Mouse (Mus musculus): Measurements from ENCODE around the gene Cenpl. TPM values are rescaled to one million over a fixed set of nuclear protein-coding genes. Genes with fewer than 3 reads are reported as not detected.

Cenpl gene
- total and polyA plus RNA-seq, 2 experiments, result 1.5 to 9.5 TPM

DNA sequence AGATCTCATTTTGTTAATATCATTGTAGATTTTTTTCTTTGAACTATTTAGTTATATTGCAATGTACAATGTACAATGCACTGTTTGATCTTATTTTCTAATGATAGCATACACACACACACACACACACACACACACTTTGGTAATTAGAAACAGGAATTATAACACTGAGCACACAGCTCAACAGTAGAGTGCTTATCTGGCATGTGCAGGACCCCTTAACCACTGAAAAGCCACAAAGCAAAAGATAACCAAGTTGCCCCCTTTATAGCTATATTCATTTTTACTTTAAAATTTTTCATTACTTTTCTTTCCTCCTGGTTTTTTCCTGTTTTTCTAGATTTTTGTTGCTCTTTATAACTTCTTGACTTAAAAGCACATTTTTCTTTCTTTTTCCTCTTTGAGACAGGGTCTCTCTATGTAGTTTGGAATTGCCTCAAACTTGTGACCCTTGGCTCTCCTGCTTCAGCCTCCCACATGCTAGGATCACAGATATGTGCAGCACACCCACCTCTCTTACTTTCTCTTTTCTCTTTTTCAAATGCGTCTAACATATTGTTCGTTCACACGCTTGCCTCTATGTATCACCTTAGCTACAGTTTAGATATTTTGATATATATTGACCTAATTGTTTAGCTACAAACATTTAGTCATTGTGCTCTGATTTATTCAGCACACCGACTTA, 29.4 kb downstream of the Cenpl start:
- H3K27ac ChIP-seq (replicated peaks; ENCODE audit: insufficient read depth, low read depth, low read length), result no peak overlapping the region
- H3K36me3 ChIP-seq (ENCODE audit: control insufficient read depth, insufficient read depth, low read length), result peaks cover 29% of the 10 kb centered on the region

DNA sequence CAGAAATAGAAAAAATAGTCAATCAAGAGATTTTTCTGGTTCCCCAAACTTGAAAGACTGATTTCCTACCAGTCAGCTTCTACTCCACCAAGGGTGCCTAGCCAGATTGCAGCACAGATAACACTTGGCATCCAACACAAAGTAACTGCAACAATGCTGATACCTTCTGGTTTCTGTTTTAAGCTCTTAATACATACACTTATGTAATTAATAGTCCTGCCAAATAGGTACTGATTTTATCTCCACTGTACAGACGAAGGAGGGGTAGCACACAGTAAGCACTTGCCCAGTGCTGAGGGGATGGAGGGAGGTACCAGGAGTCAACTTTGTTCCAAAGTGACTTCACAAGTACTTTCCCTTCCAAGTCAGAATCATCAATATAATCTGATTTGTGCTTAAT, 33.3 kb downstream of the Cenpl start:
- no peak overlapping the region for H3K27ac ChIP-seq (replicated peaks; ENCODE audit: insufficient read depth, low read depth, low read length)
- peaks cover 29% of the 10 kb centered on the region for H3K36me3 ChIP-seq (ENCODE audit: control insufficient read depth, insufficient read depth, low read length)
- no peak for TF ChIP-seq CTCF (IDR thresholded peaks at IDR 0.05; ENCODE audit: low read depth, low read length)
- TF ChIP-seq POLR2A (IDR thresholded peaks at IDR 0.05; ENCODE audit: extremely low read depth, insufficient read depth, low read length), result no peak
- no peaks in the 10 kb centered on the region for H3K4me1 ChIP-seq (ENCODE audit: control insufficient read depth, insufficient read depth, low read length)
- H3K79me2 ChIP-seq (ENCODE audit: control insufficient read depth, insufficient read depth, low read length), result no peaks in the 10 kb centered on the region
- WGBS, result 68% methylated on average over 1 of the region's 1 CpGs
- H3K27me3 ChIP-seq (ENCODE audit: control insufficient read depth, insufficient read depth, low read length), result no peaks in the 10 kb centered on the region
- no peak for DNase-seq (ENCODE audit: extremely low read depth, low read depth, low spot score)
- H3K9ac ChIP-seq (ENCODE audit: low read depth, low read length), result no peak overlapping the region
- no peak overlapping the region for H3K4me3 ChIP-seq (ENCODE audit: insufficient read depth, low read depth, low read length)

More for the DNA sequence above, 29.4 kb downstream of the Cenpl start:
- WGBS, result 98% methylated on average over 4 of the region's 4 CpGs
- TF ChIP-seq POLR2A (IDR thresholded peaks at IDR 0.05; ENCODE audit: extremely low read depth, insufficient read depth, low read length) (no peak), CTCF (IDR thresholded peaks at IDR 0.05; ENCODE audit: low read depth, low read length) (no peak)
- Histone ChIP-seq H3K4me3 (ENCODE audit: insufficient read depth, low read depth, low read length) (no peak overlapping the region), H3K9ac (ENCODE audit: low read depth, low read length) (no peak overlapping the region), H3K79me2 (ENCODE audit: control insufficient read depth, insufficient read depth, low read length) (no peaks in the 10 kb centered on the region), H3K27me3 (ENCODE audit: control insufficient read depth, insufficient read depth, low read length) (no peaks in the 10 kb centered on the region), H3K4me1 (ENCODE audit: control insufficient read depth, insufficient read depth, low read length) (no peaks in the 10 kb centered on the region)
- DNase-seq (ENCODE audit: extremely low read depth, low read depth, low spot score), result no peak

- no peaks in the 10 kb centered on the region; the same call in 1 of the 2 replicates for H3K79me2 ChIP-seq (ENCODE audit: control insufficient read depth, insufficient read depth, low read length)
- no peak for DNase-seq (ENCODE audit: extremely low read depth, low read depth, low spot score)
- peaks cover 16% of the 10 kb centered on the region for H3K36me3 ChIP-seq (ENCODE audit: control insufficient read depth, insufficient read depth, low read length)
- no peak overlapping the region for H3K27ac ChIP-seq (replicated peaks; ENCODE audit: insufficient read depth, low read depth, low read length)
- TF ChIP-seq CTCF (IDR thresholded peaks at IDR 0.05; ENCODE audit: low read depth, low read length), result no peak
- no peak for TF ChIP-seq POLR2A (IDR thresholded peaks at IDR 0.05; ENCODE audit: extremely low read depth, insufficient read depth, low read length)
- H3K9ac ChIP-seq (ENCODE audit: low read depth, low read length), result no peak overlapping the region
- H3K4me3 ChIP-seq (ENCODE audit: insufficient read depth, low read depth, low read length), result no peak overlapping the region
- 90% methylated on average over 8 of the region's 8 CpGs for WGBS
- H3K27me3 ChIP-seq (ENCODE audit: control insufficient read depth, insufficient read depth, low read length), result no peaks in the 10 kb centered on the region
- H3K4me1 ChIP-seq (ENCODE audit: control insufficient read depth, insufficient read depth, low read length), result no peaks in the 10 kb centered on the region
Observed at GRCm38 (mm10) chr1:161109216-161109615, 38.7 kb downstream of the Cenpl start.

GRCm38 (mm10) chr1:161114591-161114990, 44.1 kb downstream of the Cenpl start:
- peak; percentile 67 for DNase-seq (ENCODE audit: extremely low read depth, low read depth, low spot score)
- TF ChIP-seq POLR2A (IDR thresholded peaks at IDR 0.05; ENCODE audit: extremely low read depth, insufficient read depth, low read length) (no peak), CTCF (IDR thresholded peaks at IDR 0.05; ENCODE audit: low read depth, low read length) (no peak)
- no peaks in the 10 kb centered on the region for H3K27me3 ChIP-seq (ENCODE audit: control insufficient read depth, insufficient read depth, low read length)

GRCm38 (mm10) chr1:161122661-161123418, 52.3 kb downstream of the Cenpl start:
- H3K4me3 ChIP-seq (ENCODE audit: insufficient read depth, low read depth, low read length), result no peak overlapping the region
- DNase-seq (ENCODE audit: extremely low read depth, low read depth, low spot score), result peak; percentile 34
- no peaks in the 10 kb centered on the region for H3K27me3 ChIP-seq (ENCODE audit: control insufficient read depth, insufficient read depth, low read length)
- H3K9ac ChIP-seq (ENCODE audit: low read depth, low read length), result no peak overlapping the region
- H3K27ac ChIP-seq (replicated peaks; ENCODE audit: insufficient read depth, low read depth, low read length), result no peak overlapping the region
- H3K36me3 ChIP-seq (ENCODE audit: control insufficient read depth, insufficient read depth, low read length), result peaks cover 2% of the 10 kb centered on the region; the same call in 1 of the 2 replicates
- WGBS, result 87% methylated on average over 10 of the region's 10 CpGs
- TF ChIP-seq POLR2A (IDR thresholded peaks at IDR 0.05; ENCODE audit: extremely low read depth, insufficient read depth, low read length), result no peak
- H3K4me1 ChIP-seq (ENCODE audit: control insufficient read depth, insufficient read depth, low read length), result peaks cover 4% of the 10 kb centered on the region; the same call in 1 of the 2 replicates
- peaks cover 15% of the 10 kb centered on the region for H3K79me2 ChIP-seq (ENCODE audit: control insufficient read depth, insufficient read depth, low read length)

More at GRCm38 (mm10) chr1:161114591-161114990, 44.1 kb downstream of the Cenpl start:
- Histone ChIP-seq H3K4me3 (ENCODE audit: insufficient read depth, low read depth, low read length) (no peak overlapping the region), H3K27ac (replicated peaks; ENCODE audit: insufficient read depth, low read depth, low read length) (no peak overlapping the region), H3K36me3 (ENCODE audit: control insufficient read depth, insufficient read depth, low read length) (no peaks in the 10 kb centered on the region; the same call in 1 of the 2 replicates), H3K79me2 (ENCODE audit: control insufficient read depth, insufficient read depth, low read length) (no peaks in the 10 kb centered on the region; the same call in 1 of the 2 replicates), H3K4me1 (ENCODE audit: control insufficient read depth, insufficient read depth, low read length) (peaks cover 4% of the 10 kb centered on the region; the same call in 1 of the 2 replicates), H3K9ac (ENCODE audit: low read depth, low read length) (no peak overlapping the region)
